Mouse (Mus musculus) A20 (cell line): ENCODE measurements around the gene A530016L24Rik.

ENCODE experiments used
- DNase-seq: peaks from one replicate; pipeline ENCODE4 v3.0.0-alpha.2; 2011; ENCODE audit warnings: low read depth, low spot score

Gene A530016L24Rik

DNA sequence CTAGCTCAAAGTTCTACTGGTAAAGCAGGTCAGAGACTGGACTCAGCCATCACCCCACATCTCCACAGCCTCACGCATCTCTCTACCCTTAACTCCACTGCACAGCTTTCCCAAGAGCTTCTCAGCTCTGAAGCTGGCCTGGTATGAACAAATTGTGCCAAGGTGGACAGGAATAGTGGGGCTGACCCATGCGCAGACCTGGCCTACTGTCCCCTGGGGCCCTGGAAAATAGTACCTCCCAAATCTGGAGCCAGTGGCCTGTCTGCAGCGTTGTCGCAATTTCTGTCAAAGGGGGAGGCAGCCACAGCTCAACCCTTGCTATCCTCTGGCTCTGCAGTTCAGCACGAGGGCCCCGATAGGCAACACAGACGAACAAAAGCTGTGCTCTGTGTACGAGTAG is at the start of gene A530016L24Rik:
A530016L24Rik (plus strand) TSS at position 315 of the 400 bp plus-strand sequence.
- no peak for DNase-seq

DNA sequence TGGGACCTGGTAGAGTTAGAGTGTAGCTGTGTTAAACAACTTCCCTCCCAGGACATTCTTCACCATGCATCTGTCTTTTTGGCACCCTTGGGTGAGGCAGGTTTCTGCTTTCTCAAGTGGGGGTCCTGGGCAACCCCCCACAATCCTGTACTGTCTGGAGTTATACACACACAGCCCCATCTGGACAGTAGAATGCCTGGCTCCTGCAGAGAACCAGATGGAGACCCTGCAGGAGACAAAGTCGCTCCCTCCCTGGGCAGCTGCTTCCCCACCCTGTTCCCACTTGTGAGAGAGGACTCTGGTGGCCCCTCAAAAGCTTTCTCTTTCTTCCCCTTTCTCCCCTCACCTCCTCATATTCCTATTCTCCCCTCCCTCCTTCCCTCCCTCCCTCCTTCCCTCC is 49.3 kb upstream of the A530016L24Rik start:
- DNase-seq, result no peak

DNA sequence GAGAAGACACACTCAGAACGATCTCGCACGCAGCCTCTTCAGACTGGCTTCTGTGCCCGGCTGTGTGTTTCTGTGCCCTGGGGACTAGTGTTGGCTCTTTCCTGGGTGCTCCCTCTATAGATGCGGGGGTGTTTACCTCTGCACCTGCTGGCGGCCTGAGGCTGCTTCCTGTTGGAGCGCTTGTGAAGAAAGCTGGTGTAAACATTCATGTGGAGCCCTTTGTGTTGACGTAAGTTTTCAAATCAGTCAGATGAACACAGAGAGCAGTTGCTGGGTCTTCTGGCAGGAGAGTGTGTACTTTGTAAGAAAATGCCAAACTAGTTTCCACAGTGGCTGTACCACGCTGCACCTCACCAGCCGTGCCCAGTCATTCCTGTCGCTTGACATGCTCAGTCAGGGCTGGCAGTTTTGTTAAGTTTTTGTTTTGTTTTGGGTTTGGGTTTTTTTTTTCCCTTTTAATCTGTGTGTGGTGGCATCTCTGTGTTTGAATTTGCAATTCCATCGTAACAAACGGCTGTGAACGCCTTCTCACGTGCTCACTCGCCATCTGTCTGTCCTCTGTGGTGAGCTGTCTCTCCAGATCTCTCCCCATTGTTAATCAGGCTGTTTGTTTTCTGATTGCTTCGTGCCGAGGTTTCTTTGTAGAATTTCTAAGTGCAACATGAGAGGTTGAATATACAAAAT is 40.0 kb upstream of the A530016L24Rik start:
- peak; percentile 62 for DNase-seq

DNA sequence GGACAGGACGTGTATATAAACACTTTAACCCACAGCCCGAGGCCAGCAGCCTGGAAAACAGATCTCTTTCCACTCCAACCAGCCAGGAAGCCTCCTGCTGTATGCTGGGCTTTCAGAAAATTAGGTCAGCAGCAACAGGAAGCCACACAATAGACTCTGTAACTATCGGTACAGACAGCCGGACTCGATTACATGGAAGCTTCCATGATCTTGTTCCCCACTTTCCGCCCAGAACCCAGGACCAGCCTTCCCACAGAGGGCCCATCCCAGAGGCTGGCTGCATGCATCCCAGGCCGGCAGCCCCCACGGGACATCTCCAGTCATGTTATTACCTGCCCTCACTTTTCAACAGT is 39.4 kb upstream of the A530016L24Rik start:
- DNase-seq, result no peak

DNA sequence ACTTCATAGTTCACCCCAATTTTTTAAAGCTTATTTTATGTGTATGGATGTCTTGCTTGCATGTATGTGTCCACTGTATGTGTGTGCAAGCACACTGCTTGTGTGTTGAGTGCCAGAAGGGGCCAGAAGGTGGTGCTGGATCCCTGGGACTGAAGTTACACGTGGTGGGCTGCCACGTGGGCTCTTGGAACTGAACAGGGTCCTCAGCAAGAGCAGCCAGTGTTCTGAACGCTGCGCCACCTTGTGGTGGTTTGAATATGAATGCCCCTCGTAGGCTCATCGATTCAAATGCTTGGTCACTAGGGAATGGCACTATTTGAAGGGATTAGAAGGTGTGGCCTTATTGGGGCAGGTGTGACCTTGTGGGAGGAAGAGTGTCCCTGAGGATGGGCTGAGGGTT is 38.4 kb upstream of the A530016L24Rik start:
- peak; percentile 62 for DNase-seq

DNA sequence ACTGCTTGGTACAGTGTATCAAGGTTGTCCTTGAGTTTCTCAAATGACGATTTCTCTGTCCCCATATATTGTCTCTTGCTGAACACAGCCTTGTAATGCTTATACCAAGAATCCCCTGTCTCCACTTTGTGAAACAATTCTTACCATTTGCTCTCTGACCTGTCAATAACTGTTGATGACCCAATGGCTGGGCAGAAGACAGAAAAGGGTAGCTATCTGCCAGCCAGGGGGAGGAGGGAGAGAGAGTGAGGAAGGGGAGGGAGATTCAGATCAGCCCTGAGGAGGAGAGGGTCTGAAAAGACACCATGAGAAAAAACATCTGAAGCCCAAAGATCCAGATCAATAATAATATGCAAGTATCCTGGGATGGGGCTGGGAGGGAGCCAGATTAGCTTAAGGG is 37.9 kb upstream of the A530016L24Rik start:
- no peak for DNase-seq

DNA sequence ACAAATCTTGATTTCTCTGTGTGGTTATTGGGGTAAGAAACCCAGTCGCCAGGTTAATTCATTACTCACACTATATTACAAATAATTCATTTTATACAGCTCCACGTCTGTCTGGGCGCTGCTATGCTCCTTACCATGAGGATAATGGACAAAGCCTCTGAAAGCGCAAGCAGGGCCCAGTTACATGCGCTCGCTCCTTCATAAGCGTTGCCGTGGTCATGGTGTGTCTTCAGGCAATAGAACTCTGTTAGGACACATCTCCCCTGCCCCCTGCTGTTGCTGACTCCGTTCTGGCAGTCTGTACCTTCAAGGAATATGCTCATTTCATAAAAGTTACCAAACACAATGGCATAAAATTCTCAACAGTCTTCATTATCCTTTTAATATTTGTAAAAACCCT is 37.4 kb upstream of the A530016L24Rik start:
- no peak for DNase-seq

DNA sequence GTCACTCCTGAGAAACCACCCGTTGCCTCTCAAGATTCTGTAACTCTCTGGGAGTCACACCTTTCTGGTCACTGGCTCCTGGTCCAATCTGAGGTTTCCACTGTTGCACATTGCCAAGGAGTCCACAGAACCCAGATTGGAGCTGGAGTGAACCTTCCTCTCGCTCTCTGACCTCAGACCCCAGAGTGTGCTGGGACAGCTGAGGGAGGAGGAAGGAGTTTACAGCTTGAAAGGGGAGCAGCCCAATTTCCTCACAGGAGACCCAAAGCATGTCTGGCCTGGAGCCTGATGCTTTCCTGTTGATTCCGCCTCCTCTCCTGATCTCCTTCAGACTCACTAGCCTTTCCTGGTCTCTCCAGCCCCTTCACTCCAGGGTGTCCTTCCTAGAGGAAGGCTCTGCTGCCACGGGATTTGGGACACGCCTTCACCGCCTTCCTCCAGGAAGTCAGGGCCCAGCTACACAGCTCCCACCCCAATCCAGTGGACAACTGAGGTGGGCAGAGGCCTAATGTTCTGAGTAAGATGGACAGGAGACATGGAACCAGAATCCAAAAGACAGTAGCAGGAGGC is 33.0 kb upstream of the A530016L24Rik start:
- DNase-seq, result no peak

DNA sequence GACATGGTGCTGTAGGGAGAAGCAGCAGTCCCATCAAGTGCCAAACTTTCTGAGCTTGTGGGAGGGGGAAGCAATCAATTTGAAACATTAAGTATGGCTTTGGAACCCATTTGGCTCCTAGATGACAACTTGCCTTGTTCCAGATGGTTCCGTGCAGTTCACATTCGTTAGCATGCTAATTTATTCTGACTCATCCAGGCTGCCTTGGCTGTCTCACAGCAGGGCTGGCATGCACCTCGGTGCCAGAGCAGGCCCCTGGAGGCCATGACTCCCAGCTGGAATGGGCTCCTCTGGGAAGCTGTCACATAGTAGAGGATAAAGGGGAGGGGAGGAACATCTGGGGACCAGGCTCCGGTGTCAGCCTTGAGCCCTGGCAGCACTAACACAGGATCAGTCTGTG is 31.4 kb upstream of the A530016L24Rik start:
- no peak for DNase-seq

DNA sequence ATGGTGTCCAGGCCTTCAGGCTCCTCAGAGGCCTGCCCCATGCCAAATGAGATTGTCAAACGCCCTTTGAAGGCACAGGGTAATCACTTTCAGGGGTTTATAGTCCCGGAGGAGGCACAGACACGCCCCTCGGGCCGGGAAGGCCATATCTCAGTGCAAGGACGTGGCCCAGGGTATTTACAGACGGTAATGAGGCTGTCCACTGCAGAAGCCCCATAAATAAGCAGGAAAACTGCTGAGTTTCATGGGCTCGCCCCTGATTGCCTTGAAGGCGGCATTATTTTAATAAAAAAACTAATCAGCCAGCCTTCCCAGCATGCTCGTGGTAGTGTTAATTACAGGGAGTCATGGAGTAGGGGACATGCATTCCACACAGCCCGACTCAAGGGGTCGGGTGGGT is 26.8 kb upstream of the A530016L24Rik start:
- no peak for DNase-seq

DNA sequence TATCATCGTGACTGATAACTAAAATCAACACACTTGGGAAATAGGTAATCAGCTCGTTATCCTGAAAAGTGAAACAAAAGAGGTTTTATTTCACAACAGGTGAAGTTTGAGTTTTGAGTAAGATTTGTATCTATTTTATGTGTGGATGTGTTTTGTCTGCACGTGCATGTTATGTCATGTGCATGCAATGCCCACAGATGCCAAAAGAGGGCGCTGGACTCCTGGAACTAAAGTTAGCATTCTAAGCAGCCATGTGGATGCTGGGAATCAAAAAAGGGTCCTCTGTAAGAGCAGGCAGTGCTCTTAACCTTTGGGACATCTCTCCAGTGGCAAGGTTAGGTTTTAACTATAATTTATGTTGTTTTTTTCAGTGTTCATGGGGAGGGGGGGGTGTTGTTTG is 26.0 kb upstream of the A530016L24Rik start:
- DNase-seq, result peak; percentile 20

DNA sequence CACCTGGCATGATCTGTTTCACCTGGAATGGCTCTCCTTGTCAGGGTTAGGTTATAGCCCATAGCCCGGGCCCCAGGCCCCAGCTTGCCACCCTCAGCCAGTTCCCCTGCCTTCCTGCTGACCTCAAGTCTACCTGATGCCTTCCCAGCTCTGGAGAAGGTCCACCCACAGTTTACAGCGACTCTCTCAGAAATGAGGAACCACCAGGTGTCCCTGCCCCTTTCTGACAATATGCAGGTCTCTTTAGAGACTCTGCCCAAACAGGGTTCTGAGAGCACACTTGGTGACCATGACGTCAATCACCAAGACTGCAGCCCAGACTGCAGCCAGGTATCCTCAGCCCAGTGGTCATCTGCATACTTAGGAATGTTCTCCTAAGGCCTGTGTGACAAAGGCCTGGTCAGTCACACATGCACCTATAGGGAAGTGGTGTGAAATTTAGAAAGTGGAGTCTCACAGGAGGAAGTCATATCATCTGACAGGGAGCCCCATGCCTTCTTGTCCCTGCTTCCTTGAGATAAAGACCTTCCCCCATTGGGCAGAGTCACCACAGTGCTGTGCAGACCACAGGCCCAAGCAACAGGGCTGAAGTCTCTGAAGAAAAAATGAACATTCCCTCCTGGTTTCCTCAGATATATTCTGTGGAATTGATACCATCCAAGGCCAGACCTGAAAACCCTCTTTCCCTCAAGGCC is 25.4 kb upstream of the A530016L24Rik start:
- peak; percentile 26 for DNase-seq

DNA sequence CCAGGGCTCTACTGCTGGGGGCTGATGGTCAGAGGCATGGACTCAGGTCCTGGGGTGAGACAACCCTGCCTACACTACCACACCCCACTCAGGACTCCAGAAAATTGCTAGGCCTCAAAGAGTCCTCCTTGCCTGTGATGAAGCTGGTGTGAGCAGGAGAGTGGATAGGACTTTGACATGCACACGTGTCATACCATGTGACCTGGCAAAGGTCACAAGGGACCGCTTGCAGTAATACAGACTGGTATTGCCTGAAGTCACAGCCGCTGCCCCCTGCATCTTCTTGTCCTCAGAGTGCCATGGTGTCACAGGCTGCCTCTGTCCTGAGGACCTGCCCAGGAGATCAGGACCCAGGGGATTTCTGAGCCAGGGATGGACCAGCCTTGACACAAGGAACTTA is 24.7 kb upstream of the A530016L24Rik start:
- DNase-seq, result no peak

DNA sequence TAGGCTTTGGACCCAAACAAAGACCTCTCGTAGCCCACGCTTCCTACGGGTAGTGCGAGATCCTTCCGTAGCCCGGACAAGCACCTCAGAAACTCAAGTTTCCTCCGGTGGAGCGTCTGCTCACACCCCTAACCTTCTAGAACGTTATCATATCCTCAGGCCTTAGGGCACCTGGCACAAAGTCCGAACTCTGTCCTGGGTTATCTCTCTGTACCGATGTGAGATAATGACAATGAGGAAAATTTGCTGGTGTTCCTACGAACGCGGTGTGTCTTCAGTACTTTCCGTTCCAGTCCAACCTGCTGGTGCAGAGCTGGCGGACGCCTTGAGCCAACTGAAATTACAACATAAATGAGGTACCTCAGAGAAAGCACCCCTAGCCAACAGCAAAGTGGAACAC is 23.3 kb upstream of the A530016L24Rik start:
- no peak for DNase-seq

DNA sequence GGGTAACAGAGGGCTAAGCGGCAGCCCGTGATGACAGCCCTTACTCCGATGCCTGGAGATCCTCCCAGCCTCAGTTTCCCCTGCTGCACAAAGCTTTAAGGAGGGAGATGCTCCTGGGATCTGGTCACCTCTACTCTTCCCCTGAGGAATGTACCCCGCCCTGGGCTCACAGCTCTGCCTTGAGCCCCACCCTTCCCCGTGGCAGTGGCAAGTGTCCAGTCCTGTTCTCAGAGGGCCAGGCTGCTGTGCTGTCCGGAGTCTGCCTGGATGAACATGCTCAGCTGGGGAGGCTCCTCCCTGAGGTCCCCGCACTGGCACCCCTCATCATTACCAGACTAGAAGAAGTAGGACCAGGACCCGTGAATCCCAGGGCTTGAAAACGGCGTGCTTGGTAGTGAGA is 21.9 kb upstream of the A530016L24Rik start:
- DNase-seq, result no peak

DNA sequence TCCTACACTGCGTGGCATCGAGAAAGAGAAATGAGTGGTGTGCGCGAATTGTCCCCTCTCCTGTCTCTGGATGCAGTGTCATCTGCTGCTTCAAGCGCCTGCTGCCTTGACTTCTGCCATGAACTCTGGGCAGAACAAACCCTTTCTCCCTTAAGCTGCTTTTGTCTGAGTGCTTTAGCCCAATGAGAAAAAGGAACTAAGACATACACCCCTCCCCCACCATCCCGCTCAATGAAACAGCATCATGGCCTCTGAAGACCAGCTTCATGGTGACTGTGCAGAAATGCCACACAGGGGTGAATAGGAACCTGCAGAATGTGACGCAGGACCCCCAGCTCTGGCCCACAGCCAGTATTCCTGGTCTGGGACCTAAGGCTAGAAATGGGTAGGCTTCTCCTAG is 19.9 kb upstream of the A530016L24Rik start:
- DNase-seq, result no peak

DNA sequence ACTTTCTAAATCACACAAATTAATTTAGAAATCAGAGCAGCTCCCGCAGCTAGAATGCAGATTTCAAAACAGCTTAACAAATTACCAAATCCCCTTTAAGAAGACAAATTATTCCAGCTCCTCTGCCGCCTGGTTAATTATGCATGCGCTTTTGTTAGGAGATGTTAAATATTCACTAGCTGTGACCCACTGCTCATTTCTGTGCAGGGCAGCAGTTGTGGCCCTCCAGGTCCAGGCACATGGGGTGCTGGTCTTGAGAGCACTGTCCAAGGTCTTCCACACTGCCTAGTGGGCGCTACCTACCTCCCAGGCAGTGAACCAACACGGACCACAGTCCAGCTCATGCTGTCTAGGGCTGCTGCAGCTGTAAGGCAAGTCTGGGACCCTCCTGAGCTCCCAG is 19.0 kb upstream of the A530016L24Rik start:
- DNase-seq, result no peak

DNA sequence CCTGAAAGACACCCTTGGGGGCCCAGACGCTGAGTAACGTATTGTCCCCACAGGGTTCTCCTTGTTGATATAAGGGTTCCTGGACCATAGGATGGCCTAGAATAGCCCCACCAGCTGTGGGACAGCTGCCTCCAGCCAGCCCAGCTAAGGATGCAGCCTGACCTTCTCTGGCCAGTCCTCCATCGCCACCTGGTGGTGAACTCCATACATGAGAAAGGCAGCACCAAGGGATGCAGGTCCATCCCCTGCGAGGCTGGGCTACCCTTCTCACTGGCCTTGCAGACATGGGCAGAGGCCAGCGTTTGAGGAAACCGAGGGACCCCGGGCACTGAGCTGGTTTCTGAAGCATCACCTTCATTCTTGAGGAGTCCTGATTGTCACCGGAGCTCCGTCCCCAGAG is 15.5 kb upstream of the A530016L24Rik start:
- peak; percentile 63 for DNase-seq

DNA sequence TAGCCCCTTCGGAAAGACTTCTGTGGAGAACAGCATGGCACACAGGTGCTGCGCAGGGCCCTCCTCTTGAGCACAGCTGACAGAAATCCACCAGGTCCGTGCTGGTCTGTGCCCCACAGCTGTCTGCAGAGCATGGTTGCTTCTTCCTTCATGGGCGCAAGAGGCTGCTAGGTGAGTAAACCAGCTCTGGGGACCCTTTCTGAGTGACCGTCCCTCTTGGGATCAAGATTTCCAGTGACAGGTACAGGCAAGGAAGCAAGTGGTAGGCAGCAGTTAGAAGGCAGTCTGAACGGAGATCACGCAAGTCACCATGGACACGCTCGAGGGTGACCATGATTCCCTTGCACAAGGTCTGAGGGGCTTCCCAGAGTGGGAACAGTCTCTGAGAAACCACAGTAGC is 287 bp downstream of the A530016L24Rik start:
- DNase-seq, result no peak

DNA sequence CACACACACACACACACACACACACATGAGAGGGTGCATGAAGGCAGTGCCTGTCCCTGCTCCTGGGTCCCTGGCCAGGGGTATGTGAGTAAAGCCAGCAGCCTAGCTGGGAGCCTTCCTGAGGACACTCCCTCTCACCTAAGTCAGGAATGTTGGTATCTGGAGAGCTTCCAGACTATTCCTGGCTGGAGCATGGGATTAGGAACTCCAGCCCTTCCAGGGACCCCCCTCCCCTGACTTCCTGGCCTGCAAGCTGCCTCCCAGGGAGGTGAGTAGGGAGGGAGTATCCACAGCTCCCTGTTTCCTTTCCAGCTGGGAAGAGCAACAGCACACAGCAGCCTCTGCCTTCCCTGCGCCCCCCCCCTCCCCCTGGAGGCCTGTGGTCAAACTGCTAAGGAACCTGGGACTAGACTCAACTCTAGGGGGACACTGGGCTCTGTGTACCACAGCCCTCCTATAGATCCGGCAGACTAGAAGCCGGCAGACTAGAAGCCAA is 1.2 kb downstream of the A530016L24Rik start:
- DNase-seq, result no peak

DNA sequence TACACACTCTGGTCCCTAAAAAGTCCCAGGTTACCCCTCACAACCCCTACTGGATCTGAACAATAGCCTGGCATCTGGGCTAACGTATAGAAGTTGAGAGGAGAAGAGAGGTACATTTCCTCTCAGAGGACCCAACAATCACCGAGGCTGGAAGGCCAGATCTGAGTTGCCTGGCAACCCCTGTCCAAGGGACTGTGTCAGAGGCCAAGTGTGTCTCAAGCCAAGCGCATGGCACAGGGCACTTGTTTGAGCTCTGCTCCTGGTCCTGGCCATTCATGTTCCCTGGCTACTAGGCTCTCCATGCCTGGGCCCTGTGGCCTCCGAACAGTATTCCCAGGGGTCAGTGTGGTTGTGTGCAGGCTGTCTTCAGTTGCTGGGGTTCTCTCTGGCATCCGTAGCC is 6.9 kb downstream of the A530016L24Rik start:
- no peak for DNase-seq

DNA sequence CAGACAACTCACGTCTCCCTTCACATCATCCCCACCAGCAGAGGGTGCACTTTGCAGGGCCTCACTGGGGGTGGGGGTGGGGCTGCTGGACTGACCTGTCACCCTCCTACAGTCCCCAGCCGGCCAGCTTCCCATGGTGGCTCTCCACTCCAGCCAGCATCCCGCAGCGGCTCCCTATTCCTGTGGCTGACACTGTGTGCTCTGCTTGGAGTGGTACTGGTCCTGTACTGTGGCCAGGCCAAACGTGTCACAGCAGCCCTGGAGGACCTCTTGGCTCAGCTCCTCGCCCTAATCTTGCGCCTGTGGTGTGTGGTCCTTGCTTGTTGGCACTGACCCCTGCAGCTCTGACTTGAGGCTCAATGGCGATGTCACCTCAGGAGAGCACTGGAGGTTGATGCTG is 8.5 kb downstream of the A530016L24Rik start:
- DNase-seq, result no peak

DNA sequence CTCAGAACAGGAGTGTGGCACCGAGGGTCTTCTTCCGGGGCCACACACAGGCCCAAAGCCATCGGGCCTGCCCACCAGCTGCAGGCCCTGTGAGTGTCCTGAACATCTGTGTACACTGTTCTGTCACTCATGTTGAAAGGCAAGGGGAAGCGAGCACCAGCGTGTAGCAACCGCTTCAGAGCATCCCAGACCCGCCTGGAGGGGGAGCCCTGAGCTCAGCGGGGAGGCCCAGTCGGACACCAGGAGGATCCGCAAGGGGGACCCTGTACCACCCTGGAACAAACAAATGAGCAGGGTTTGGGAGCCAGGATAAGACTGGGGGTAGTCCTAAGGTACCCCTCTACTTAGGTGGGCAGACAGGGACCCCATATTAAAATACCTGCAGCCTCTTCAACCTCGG is 9.4 kb downstream of the A530016L24Rik start:
- peak; percentile 59 for DNase-seq
